Mouse (Mus musculus): ENCODE data around the gene Bmp10. TPM values are rescaled to one million over a fixed set of nuclear protein-coding genes. Genes with fewer than 3 reads are reported as not detected.
A peak's percentile ranks its signal among the peaks of the same experiment; 100 is the strongest.

The Bmp10 gene
- not detected in 2 replicates for polyA plus RNA-seq (2015; fragmentation: Nextera tagmentation; extraction: Ambion mirVana)

DNA sequence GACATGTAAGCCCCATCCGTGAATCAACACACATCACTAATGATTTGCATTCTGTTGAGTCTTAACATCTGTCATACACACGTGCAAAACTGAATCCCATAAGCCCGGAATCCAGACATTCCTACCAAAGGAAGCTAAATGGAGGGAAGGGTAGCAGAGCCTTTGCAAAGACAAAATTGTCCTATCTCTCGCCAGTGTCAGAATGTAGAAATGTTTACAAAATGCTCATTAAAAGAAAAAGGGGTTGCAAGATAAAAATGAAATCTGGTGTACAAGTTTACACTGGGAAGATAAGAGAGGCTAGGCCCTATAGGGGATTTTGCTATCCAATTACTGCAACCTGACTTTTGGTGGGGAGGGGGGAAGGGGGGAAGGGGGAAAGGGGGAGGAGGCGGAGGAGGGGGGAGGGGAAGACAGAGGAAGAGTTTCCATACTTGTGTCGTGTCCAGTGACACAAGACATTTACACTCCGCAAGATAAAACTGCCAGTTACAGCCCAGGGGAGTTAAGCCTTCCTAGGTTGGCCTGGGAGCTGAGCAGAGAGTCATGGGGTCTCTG is at the start of gene Bmp10:
TSS of gene Bmp10 (plus strand) at position 508 of the 558 bp plus-strand sequence.
- DNase-seq (ENCODE audit: low spot score), result no peak

DNA sequence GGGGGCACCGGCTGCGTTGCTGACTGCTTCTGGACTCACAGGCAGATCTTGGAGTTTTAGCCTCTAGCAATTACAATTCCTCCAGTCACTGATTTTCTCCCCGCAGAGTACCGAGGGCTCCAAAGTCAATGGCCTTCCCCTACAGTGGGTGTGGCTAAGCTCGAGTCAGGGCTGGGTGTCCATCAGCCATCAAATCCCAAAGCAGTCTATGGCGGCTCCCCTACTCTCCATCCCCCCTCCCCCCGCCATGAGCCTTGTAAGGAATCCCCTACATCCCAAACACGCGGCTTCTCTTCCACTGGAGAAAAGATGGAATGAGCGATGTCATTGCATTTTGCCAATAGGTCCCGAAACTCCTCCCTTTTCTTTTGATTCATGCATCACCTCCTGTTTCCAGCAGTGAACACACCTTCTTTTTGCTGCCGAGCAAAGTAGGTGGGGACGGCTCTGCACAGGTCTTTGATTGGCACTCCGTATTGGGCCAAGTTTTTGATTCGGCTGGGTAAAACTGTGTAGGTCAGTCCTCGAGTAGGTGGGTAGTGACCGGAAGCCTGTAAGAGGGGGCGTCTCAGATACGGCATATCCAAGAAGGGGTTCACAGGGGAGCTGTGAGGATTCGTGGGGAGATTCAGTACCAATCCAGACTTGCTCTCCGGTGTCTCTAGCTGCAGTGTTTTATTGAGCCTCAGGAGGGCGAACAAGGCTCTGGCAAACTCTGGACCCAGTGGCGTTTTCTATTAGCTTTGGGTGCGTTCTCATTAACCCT is 44.7 kb upstream of the Bmp10 start:
- DNase-seq (ENCODE audit: low spot score), result no peak

DNA sequence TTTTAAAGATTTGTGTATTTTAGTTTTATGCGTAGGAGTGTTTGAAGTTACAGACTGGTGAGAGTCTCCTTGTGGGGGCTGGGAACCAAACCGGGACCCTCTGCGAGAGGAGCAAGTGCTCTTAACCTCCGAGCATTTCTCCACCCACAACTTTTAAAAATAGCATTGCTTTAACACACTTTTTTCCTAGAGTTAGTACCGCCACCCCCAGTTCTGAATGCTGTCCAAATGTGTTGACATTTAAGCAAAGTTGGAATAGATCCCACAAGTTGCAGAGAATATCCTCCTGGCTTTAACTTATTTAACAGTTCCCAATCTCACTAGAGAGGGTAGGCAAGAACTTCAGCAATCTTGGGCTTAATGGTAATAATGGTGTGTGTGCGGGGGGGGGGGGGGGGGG is 44.0 kb upstream of the Bmp10 start:
- DNase-seq (ENCODE audit: low spot score), result no peak

DNA sequence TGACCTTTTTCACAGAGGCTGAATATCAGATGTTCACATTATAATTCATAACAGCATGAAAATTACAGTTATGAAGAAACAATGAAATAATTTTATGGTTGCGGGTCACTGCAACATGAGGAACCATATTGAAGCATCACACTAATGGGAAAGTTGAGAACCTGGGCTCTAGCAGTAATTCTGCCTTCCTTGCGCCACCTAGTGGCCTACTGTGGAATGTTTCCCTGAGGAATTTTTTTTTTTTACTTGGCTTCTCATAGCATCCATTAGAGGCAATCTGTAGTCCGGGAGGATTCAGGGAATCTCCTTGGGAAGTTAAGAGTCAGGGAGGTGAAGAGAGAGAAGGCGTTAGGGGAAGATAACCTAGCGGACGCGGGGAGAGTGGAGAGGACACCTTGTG is 42.6 kb upstream of the Bmp10 start:
- peak; percentile 64 for DNase-seq (ENCODE audit: low spot score)

DNA sequence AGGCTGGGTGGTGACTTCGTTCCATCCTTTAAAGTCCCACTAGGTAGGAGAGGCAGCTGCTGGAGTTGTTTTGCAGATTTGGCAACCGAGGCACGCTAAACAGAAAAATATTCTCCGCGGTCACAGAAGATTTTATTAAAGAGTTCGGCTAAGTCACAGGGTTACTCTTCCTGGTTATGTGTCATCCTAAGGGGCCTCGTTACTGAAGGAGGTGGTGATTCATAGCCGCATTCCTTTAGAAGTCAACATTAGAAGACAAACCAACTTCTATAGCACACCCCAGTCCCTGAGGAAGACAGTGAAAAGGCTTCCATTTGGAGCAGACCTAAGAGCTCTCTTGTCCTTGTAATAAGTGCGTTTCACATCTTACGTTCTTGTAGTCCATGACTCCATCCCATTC is 42.1 kb upstream of the Bmp10 start:
- no peak for DNase-seq (ENCODE audit: low spot score)

DNA sequence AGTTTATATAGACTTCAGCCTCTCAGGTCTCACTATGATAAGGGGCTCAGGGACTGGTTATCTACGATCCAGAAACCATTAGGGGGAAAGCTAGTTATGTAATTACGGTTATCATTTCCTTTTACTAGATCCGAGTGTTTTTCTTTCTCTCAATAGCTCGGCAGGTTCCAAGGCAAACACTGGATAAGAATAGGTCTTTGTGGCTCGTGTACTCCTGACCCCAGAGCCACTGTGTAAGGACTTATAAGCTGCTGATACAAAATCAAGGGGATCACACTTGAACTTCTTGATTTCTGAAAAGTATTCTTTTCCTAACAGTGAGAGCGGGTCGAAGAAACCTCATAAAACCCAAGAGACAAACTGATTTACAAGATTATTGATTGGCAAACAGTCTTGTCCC is 39.9 kb upstream of the Bmp10 start, which contains the start of gene Gkn3:
TSS of gene Gkn3 (minus strand) at position 59 of the 400 bp plus-strand sequence.
- no peak for DNase-seq (ENCODE audit: low spot score)

DNA sequence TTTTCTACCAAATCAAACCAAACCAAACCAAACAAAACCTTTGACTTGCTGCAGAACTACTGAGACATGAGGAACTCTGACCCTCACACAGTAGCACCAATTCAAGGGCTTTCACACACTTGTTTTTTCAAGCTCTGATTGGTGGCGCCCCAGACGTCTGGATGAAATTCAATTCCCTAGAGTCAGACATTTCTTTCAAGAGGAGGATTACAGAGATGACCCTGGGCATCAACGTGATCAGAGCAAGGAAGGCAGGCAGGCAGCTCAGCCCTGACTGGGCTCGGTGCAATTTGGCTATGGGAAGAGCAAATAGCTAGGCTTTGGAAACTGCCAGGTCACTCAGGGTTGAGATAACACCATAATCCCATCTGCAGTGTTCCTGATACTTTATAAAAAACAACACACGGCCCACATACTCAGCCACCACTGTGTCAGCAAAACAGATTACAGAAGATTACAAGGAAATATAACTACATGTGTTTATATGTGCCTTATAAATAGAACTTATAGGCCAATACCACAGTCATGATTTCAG is 39.3 kb upstream of the Bmp10 start:
- DNase-seq (ENCODE audit: low spot score), result no peak

DNA sequence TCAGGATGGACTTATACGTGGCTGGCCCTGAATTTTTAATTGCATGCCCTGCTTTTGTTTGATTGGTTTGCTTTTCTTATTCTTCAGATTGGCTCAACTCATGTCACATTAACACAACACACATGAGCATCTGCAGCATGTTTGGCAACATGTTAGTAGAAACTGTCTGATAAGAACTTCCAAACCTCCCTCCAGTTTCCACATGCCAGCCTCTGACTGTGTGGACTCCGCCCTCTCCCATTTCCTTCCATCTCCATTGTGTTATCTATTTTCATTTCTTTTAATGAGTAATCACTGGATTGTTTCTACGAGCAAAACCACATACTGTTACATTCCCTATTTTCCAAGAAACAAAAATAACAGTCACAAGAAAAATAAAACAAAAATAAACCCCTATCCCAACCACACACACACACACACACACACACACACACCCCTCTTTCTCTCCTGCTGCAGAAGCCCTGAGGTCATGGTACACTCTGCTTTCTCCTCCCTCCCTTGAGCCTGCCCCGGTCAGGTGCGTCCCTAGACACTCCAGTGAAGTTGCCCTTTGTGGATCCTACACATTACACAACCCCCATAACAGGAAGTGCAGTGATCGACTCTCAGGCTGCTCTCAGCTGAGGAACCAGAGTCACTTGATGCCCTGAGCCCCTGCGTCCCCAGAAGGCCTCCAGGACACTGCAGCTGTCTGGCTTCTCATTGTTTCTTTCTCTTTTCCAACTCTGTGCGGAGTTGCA is 35.2 kb upstream of the Bmp10 start:
- DNase-seq (ENCODE audit: low spot score), result no peak

DNA sequence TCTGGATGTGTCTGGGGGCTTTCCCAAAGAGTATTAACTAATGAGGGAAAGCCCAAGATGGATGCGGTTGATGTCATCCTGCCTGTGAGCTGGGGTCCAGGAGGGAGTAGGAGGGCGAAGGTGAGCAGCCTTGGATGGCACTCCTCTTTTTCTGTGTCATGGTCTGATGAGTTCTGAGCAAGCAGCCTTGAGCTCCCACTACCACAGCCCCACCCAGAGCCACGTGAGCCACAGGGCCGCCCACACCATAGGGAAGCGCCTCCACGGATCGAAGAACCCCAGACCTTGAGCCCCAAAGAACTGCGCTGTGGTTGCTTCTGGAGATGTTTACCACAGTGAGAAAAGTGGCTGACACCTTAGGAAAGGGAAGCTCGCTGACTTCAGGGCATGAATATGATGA is 34.0 kb upstream of the Bmp10 start:
- DNase-seq (ENCODE audit: low spot score), result no peak

DNA sequence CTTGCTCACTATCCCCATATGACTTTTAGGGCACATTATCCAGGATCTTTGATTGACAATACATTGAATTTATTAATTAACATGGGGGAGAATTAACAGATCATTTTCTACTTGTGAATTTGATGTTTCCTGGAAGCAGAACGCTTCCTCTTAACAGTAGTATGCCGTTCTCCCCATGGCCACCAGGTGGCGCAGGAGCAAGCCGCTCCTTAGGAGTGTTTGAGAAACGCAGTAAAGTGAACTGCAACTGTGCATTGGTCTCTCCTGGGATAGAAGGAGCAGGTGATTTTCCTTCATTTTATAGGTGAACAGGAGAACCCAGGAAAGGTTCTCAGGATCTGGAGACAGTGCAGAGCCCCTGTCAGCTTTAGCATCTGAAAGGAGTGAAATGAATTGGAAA is 29.7 kb upstream of the Bmp10 start:
- DNase-seq (ENCODE audit: low spot score), result peak; percentile 84

DNA sequence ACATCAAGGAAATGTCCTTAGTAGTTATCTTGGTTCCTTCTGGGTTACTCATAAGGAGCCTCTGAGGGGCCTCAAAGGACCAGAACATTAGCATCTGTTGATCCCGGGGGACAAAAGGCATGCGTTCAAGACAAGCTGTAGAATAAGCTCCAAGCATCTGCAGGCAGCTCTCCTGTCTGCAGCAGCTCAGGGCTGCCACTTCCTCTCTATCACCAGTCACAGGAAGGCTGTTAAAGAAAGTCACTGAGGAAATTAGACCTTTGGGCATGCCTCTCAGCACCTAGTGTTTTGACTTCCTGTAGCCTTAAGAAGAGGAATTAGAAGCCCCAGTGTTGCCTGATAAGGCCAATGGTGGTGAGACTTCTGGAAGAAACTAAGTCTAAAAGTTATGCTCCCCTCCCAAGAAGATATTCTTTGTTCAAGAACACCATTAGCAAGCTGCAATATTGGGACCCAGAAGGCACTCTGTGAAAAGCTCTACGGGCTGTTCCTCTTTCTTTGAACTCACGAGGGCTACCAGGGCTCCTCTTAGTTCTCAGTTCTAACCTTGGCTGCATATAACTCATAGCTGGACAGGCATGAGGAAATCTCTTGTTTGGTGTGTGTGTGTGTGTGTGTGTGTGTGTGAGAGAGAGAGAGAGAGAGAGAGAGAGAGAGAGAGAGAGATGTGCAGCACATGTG is 28.8 kb upstream of the Bmp10 start:
- peak; percentile 71 for DNase-seq (ENCODE audit: low spot score)

DNA sequence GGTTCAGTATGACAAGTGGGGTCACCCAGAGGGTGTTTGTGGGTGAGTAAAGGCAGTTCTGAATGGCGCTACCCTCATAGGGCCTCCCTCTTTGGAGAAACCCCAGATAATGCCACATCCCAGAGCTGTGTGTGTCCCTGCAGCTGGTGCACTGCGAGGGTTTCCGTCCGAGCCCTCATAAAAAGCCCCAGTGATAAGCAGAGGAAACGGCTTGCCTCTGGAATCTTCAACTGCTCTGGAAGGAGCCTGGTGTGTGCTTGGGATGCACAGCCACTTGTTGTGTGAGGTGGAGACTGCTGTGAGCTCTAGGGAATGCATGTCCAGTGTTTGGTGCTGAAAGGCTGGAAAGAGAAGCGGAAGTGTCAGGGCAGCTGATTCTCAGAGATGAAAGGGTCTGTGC is 27.3 kb upstream of the Bmp10 start:
- DNase-seq (ENCODE audit: low spot score), result no peak

DNA sequence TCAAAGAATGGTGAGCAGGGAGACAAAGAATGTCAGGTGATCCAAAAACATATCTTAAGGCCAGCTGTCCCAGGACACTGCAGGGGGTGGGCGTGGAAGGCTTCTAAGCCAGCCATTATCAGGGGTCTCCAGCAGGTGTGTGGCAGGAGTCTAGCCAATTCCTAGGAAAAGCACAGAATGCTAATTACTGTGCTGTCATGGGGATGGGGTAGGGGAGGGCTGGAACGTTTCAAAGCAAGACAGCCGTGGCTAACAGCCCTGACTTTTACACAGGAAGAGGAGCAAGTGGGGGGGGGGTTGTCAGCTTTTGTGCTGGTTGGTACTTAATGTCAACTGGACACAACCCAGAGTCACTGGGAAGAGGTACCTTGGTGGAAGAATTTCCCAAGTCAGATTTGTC is 16.8 kb upstream of the Bmp10 start:
- DNase-seq (ENCODE audit: low spot score), result no peak

DNA sequence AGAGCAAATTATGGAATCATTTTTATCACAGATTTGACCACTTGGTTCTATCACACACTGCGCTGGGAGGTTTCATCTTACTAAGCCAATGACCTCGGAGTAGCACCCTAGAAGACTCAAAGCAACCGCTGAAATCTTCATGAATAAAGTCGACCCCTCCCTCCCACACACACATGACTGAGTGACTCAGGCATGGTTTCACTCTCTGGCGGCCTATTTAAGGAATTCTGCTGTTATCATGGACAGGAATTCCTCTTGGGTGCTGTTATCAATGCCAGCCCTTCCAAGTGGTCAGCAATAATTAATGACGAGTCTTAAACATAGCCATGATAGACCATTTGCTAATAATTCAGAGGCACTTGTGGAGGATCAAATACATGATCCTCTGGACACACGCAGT is 6.5 kb upstream of the Bmp10 start:
- DNase-seq (ENCODE audit: low spot score), result no peak

DNA sequence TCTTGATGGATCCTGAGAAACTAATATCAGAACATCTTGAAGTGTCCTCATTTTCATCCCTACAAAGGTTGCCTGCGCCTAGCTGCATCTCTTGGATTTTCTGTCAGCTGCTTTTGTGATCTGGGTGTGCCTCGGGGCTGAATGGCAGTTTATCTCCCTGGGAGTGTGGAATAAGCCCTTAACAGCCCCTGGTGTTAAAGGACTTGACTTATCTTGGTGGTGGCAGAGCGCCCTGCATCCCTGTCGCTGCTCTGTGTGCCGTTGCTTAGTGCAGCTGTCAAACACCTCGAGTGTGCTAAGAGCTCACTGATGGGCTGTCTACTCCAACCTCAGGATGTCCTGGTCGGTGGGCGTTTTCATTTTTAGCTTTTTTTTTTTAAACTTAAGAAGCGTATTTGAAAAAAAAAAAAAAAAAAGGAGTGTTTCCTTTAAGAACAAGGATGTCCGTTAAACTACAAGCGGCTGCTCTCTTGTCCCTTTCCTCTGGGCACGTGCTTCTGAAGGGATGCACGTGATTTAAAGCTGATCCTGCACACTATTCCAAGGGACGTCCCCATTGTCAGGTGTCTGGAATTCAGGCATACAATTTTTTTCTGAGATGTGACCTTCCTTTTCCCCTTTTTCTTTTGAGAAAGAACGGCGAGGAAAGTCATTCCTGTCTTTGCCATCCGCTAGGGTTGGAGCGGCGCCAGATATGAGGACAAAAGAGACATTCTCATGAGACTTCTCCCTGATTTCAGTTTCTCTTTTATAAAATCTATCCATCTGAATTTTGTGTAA is 4.6 kb upstream of the Bmp10 start:
- DNase-seq (ENCODE audit: low spot score), result no peak

DNA sequence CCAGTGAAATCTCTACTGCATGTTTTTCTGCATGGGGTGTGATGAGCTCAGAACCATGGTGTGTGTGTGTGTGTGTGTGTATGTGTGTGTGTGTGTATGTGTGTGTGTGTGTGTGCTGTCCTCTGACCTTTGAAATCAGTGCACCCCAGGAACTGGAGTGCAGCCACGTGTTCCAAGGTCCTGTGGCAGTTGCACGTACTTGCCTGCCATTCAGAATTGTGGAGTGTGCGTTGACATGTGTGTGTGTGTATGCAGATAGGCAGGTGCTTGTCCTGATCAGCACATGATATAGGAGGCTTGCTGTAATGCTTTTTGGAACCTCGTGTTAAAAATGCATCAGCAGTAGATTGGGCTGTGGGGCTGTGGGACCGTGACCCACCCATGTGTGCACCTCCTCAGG is 1.8 kb upstream of the Bmp10 start:
- no peak for DNase-seq (ENCODE audit: low spot score)

DNA sequence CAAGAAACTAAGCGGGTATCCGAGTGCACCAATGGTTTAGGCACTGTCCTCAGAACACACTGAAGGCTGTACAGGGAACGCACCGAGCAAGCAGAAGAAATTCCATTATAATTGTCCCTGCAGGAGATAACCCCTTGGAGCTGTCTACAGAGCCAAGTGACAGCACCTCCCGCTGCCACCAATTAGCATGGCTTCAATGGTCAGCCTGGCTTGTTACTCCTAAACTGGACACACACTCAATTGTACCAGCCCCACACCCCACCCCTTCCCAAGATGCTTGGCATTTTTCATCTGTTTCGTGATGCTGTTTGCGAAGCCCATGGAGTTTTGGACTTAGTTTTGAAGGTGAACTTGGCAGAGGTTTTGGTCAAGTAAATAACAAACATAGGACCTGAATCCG is 1.2 kb upstream of the Bmp10 start:
- no peak for DNase-seq (ENCODE audit: low spot score)

DNA sequence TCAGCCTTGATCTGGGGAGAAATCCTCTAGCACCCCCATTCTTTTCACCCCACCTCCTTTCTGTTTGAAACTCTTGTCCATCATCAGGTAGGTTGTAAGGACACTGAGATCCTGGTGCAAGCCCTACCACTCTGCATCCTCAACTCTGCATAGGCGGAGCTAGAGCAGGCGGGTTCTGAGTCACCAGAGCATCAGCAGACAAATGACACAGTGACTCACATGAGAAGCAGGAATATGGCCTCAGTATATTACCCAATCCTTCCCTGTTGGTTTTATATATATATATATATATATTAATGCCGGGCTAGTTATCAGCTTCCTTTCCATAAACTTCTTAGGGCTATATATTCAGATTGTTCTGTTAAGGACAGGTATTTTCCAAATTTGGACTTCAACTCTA is 7.0 kb downstream of the Bmp10 start:
- no peak for DNase-seq (ENCODE audit: low spot score)

DNA sequence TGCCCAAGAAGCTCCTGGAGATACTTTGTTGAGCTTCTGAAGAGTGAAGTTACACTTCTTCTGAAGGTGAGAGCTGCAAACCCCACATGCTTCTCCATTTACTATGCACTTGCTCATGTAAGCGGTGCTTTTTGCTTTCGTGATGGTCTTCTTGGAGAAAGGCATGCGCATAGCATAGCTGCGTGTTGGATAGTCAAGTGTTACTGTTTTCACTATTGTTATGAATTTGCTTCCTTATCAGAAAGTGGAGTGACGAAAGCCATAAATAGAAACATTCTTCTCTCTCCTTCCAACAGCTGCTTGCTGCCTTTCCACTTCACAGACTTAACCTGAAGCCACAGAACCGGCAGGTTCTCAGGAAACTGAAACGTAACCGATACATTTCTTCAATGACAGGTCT is 8.0 kb downstream of the Bmp10 start:
- no peak for DNase-seq (ENCODE audit: low spot score)

DNA sequence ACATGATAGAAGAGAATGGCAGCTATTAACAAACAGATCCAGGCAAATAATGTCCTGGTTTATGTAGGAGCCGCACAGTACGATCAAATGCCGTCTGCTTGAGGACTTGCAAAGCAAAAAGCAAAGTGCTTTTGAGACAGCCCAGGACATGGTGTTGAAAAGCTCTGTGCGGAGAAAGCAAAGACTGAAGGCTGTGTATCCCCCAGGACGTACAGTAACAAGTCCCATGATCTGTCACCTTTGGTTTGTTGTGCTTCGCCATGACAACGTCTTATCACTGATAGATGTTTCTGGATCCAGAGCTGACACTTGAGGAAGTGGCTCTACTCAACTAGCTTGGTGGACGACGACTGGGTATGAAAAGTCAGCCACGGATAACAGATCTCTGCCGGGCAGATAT is 14.5 kb downstream of the Bmp10 start:
- no peak for DNase-seq (ENCODE audit: low spot score)

DNA sequence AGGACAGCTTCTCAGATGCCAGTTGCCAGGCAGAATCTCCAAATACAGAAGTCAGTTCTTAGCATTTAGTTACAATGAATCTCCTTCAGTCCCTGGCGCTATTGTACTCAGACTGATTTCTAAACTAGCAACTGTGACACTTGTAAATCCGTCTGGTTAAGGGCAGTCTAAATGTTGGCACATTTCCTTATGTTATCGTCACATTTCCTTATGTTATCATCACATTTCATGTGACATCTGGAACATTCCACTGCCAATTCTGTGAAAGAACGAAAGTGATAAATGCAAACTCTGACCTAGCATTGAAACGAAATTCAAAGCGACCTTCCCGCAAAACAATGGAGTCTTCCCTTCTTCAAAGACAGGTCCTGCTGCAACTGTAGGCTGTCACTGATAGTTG is 16.4 kb downstream of the Bmp10 start:
- no peak for DNase-seq (ENCODE audit: low spot score)

All from thymus, postnatal 0 days (tissue).